ENCODE assay signal across 25 mouse cellular contexts in the genomic region with DNA sequence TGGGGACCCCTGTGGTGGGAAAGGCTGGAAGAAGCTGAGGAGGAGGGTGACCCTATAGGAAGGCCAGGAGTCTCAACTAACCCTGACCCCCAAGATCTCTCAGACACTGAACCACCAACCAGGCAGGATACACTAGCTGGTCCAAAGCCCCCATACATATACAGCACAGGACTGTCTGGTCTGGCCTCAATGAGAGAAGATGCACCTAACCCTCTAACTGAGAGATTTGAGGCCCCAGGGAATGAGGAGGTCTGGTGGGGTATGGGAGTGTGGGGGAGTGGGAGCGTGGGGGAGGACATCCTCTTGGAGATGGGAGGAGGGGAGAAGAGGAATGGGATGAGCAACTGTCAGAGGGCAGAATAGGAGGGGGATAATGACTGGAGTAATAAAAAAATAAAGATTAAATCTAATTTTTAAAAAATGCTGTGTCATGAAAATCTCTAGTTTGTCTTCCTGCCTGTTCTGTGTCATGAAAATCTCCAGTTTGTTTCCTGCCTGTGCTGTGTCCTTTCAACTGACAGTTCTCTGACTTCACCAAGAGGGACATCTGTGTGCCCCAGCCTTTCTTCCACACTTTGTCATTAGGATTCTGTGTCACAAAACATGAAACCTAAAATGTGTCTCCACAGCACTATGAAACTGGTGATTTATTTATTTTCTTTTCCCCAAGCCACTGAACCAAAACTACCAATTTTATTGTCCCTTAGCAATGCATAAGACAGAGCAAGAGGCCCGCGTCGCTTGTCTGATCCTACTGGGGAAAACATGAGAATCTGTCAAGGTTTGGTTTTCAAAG.
DNase-seq lines count a peak whose midpoint lies in the region; ATAC-seq and TF ChIP-seq lines count a peak whose summit lies in the region.
"Had no signal": no experiment of that assay in that cellular context is flagged by ENCODE, and none has a peak within 500 bp of the region (broad histone marks: within the 10 kb centered on the region; RNA-seq: fewer than 3 reads in every experiment).

No protein-coding gene starts in this region.

- H3K27me3 ChIP-seq in forebrain, postnatal 0 days (ENCODE audit: insufficient read depth, low read length): no peaks in the 10 kb centered on the region
- no peaks in the 10 kb centered on the region for H3K27me3 ChIP-seq in forebrain, embryonic 13.5 days
- H3K27me3 ChIP-seq in kidney, embryonic 14.5 days (ENCODE audit: control insufficient read depth, insufficient read depth, low read length): no peaks in the 10 kb centered on the region
- no peaks in the 10 kb centered on the region for H3K27me3 ChIP-seq in midbrain, embryonic 14.5 days (ENCODE audit: control insufficient read depth, insufficient read depth, low read length)
- H3K27me3 ChIP-seq in midbrain, embryonic 10.5 days (ENCODE audit: low read depth, poor library complexity, severe bottlenecking): no peaks in the 10 kb centered on the region
- no peaks in the 10 kb centered on the region for H3K27me3 ChIP-seq in hindbrain, embryonic 16.5 days (replicated peaks; ENCODE audit: control insufficient read depth, insufficient read depth, low read length)
- H3K27me3 ChIP-seq: embryonic facial prominence, embryonic 12.5 days; heart, embryonic 13.5 days; midbrain, embryonic 12.5 days; neural tube, embryonic 12.5 days had no signal

- ATAC-seq in forebrain, postnatal 0 days: peak; percentile 62
- no peak for ATAC-seq in forebrain, embryonic 13.5 days
- ATAC-seq in kidney, embryonic 14.5 days (ENCODE audit: low FRiP score, low TSS enrichment): peak; percentile 56
- ATAC-seq in midbrain, embryonic 14.5 days (ENCODE audit: low FRiP score, low TSS enrichment): no peak
- 0 out of 2 replicates have a peak, but pooled peaks have one; percentile 4 for ATAC-seq in hindbrain, embryonic 16.5 days
- ATAC-seq: CD4-positive, CD25-positive, alpha-beta regulatory T cell, adult 4 months; intestine, embryonic 16.5 days had no signal

- peak overlapping the region; percentile 69 for H3K27ac ChIP-seq in forebrain, postnatal 0 days (ENCODE audit: low read depth, low read length)
- H3K27ac ChIP-seq in forebrain, embryonic 13.5 days: no peak overlapping the region
- no peak overlapping the region for H3K27ac ChIP-seq in kidney, embryonic 14.5 days (ENCODE audit: low read depth, low read length)
- H3K27ac ChIP-seq in midbrain, embryonic 14.5 days (replicated peaks; ENCODE audit: low read depth, low read length): 0 out of 2 replicates have a peak overlapping the region, but pooled peaks have one; percentile 1
- no peak overlapping the region for H3K27ac ChIP-seq in midbrain, embryonic 10.5 days (replicated peaks)
- H3K27ac ChIP-seq in hindbrain, embryonic 16.5 days (ENCODE audit: low read depth, low read length): no peak overlapping the region
- H3K27ac ChIP-seq: embryonic facial prominence, embryonic 12.5 days; heart, embryonic 13.5 days; liver, embryonic 14.5 days; midbrain, embryonic 12.5 days; neural tube, embryonic 12.5 days had no signal

- 61% methylated on average over 4 of the region's 4 CpGs for WGBS in forebrain, postnatal 0 days
- 84% methylated on average over 4 of the region's 4 CpGs for WGBS in forebrain, embryonic 13.5 days
- 39% methylated on average over 4 of the region's 4 CpGs for WGBS in kidney, embryonic 14.5 days
- 74% methylated on average over 4 of the region's 4 CpGs for WGBS in midbrain, embryonic 14.5 days
- 92% methylated on average over 4 of the region's 4 CpGs for WGBS in midbrain, embryonic 10.5 days
- WGBS in hindbrain, embryonic 16.5 days: 77% methylated on average over 4 of the region's 4 CpGs

- no peak overlapping the region for H3K4me3 ChIP-seq in forebrain, postnatal 0 days (ENCODE audit: low read depth, low read length)
- no peak overlapping the region for H3K4me3 ChIP-seq in forebrain, embryonic 13.5 days
- no peak overlapping the region for H3K4me3 ChIP-seq in kidney, embryonic 14.5 days (ENCODE audit: low read length)
- H3K4me3 ChIP-seq in midbrain, embryonic 14.5 days (replicated peaks; ENCODE audit: low read depth, low read length): no peak overlapping the region
- H3K4me3 ChIP-seq in midbrain, embryonic 10.5 days: no peak overlapping the region
- no peak overlapping the region for H3K4me3 ChIP-seq in hindbrain, embryonic 16.5 days (ENCODE audit: low read length)
- H3K4me3 ChIP-seq: embryonic facial prominence, embryonic 12.5 days; heart, embryonic 13.5 days; midbrain, embryonic 12.5 days; neural tube, embryonic 12.5 days had no signal

- DNase-seq in forebrain, postnatal 0 days: no peak
- DNase-seq in kidney, postnatal 4 days: no peak
- DNase-seq in midbrain, embryonic 14.5 days: no peak
- no peak for DNase-seq in midbrain, embryonic 10.5 days (ENCODE audit: low spot score)
- DNase-seq in lung, postnatal 10 days: no peak
- DNase-seq: adrenal gland, postnatal 25 days; cerebellum, adult 11-12 months; cerebellum, adult 9-11 months; embryo, embryonic 11 days; heart, postnatal 10 days; kidney, adult 8-10 months; liver; lung, adult 2 months; lung, postnatal 14 days; right cerebral cortex, postnatal 4 days had no signal

- H3K4me1 ChIP-seq in forebrain, postnatal 0 days (ENCODE audit: insufficient read depth): no peaks in the 10 kb centered on the region
- peaks cover 8% of the 10 kb centered on the region for H3K4me1 ChIP-seq in forebrain, embryonic 13.5 days
- 0 out of 2 replicates have a peak, but pooled peaks cover 10% of the 10 kb centered on the region for H3K4me1 ChIP-seq in kidney, embryonic 14.5 days (ENCODE audit: control insufficient read depth, insufficient read depth, low read length)
- no peaks in the 10 kb centered on the region for H3K4me1 ChIP-seq in midbrain, embryonic 14.5 days (ENCODE audit: control insufficient read depth, insufficient read depth, low read length)
- no peaks in the 10 kb centered on the region for H3K4me1 ChIP-seq in midbrain, embryonic 10.5 days
- H3K4me1 ChIP-seq in hindbrain, embryonic 16.5 days (ENCODE audit: control insufficient read depth, insufficient read depth, low read depth, low read length): no peaks in the 10 kb centered on the region
- H3K4me1 ChIP-seq: embryonic facial prominence, embryonic 12.5 days; heart, embryonic 13.5 days; midbrain, embryonic 12.5 days had no signal

- no peaks in the 10 kb centered on the region for H3K36me3 ChIP-seq in forebrain, postnatal 0 days (ENCODE audit: insufficient read depth)
- H3K36me3 ChIP-seq in forebrain, embryonic 13.5 days (ENCODE audit: poor library complexity, severe bottlenecking): no peaks in the 10 kb centered on the region
- H3K36me3 ChIP-seq in kidney, embryonic 14.5 days (ENCODE audit: control insufficient read depth, insufficient read depth, low read length): no peaks in the 10 kb centered on the region
- no peaks in the 10 kb centered on the region for H3K36me3 ChIP-seq in midbrain, embryonic 14.5 days (ENCODE audit: control insufficient read depth, insufficient read depth, low read length)
- H3K36me3 ChIP-seq in midbrain, embryonic 10.5 days: no peaks in the 10 kb centered on the region
- H3K36me3 ChIP-seq in hindbrain, embryonic 16.5 days (ENCODE audit: control insufficient read depth, insufficient read depth, low read length): no peaks in the 10 kb centered on the region
- H3K36me3 ChIP-seq: embryonic facial prominence, embryonic 12.5 days; heart, embryonic 13.5 days; midbrain, embryonic 12.5 days; neural tube, embryonic 12.5 days had no signal

- no peak overlapping the region for H3K4me2 ChIP-seq in forebrain, postnatal 0 days (ENCODE audit: low read depth)
- H3K4me2 ChIP-seq in forebrain, embryonic 13.5 days: no peak overlapping the region
- no peak overlapping the region for H3K4me2 ChIP-seq in kidney, embryonic 14.5 days (replicated peaks; ENCODE audit: low read depth, low read length)
- no peak overlapping the region for H3K4me2 ChIP-seq in midbrain, embryonic 14.5 days (ENCODE audit: low read length)
- H3K4me2 ChIP-seq in hindbrain, embryonic 16.5 days (ENCODE audit: low read length): no peak overlapping the region
- H3K4me2 ChIP-seq: embryonic facial prominence, embryonic 12.5 days; heart, embryonic 13.5 days; midbrain, embryonic 12.5 days; neural tube, embryonic 12.5 days had no signal

- no peak overlapping the region for H3K9ac ChIP-seq in forebrain, postnatal 0 days
- H3K9ac ChIP-seq in forebrain, embryonic 13.5 days: no peak overlapping the region
- no peak overlapping the region for H3K9ac ChIP-seq in kidney, embryonic 14.5 days (ENCODE audit: low read depth, low read length)
- H3K9ac ChIP-seq in midbrain, embryonic 14.5 days (replicated peaks; ENCODE audit: low read length): no peak overlapping the region
- H3K9ac ChIP-seq in hindbrain, embryonic 16.5 days (ENCODE audit: low read depth, low read length): no peak overlapping the region
- H3K9ac ChIP-seq: embryonic facial prominence, embryonic 12.5 days; heart, embryonic 13.5 days; liver, embryonic 14.5 days; midbrain, embryonic 12.5 days; neural tube, embryonic 12.5 days had no signal

- no peak for TF ChIP-seq CTCF in forebrain, postnatal 0 days (IDR thresholded peaks at IDR 0.05; ENCODE audit: low read depth)

- H3K9me3 ChIP-seq in forebrain, postnatal 0 days (ENCODE audit: low read length): no peaks in the 10 kb centered on the region
- 0 out of 2 replicates have a peak, but pooled peaks cover 2% of the 10 kb centered on the region for H3K9me3 ChIP-seq in forebrain, embryonic 13.5 days (replicated peaks)
- H3K9me3 ChIP-seq in kidney, embryonic 14.5 days (ENCODE audit: control insufficient read depth, low read length): no peaks in the 10 kb centered on the region
- no peaks in the 10 kb centered on the region for H3K9me3 ChIP-seq in midbrain, embryonic 14.5 days (ENCODE audit: control insufficient read depth, low read length)
- H3K9me3 ChIP-seq in midbrain, embryonic 10.5 days (replicated peaks): no peaks in the 10 kb centered on the region
- H3K9me3 ChIP-seq in hindbrain, embryonic 16.5 days (ENCODE audit: control insufficient read depth, low read length): no peaks in the 10 kb centered on the region
- H3K9me3 ChIP-seq: embryonic facial prominence, embryonic 12.5 days; heart, embryonic 13.5 days; midbrain, embryonic 12.5 days had no signal

Comparison
In these comparisons a context has a peak if more than half of its experiments do, and no peak if none do; other contexts are left out.
1. ATAC-seq: peak in forebrain, postnatal 0 days (single experiment), kidney, embryonic 14.5 days (single experiment) and hindbrain, embryonic 16.5 days (single experiment); none in forebrain, embryonic 13.5 days (single experiment) and midbrain, embryonic 14.5 days (single experiment).
2. H3K27ac ChIP-seq: peak in forebrain, postnatal 0 days (single experiment) and midbrain, embryonic 14.5 days (single experiment); none in forebrain, embryonic 13.5 days (single experiment), kidney, embryonic 14.5 days (single experiment), midbrain, embryonic 10.5 days (single experiment) and hindbrain, embryonic 16.5 days (single experiment).